ENCODE assay signal across 31 mouse cellular contexts in genomic region chr19:24548337-24548736, GRCm38 (mm10). TPM values are rescaled to one million over a fixed set of nuclear protein-coding genes. Genes with fewer than 3 reads are reported as not detected.
"Had no signal": no experiment of that assay in that cellular context is flagged by ENCODE, and none has a peak within 500 bp of the region (broad histone marks: within the 10 kb centered on the region; RNA-seq: fewer than 3 reads in every experiment).

No protein-coding gene starts in this region.

- H3K27me3 ChIP-seq: liver, embryonic 12.5 days; liver, embryonic 13.5 days; liver, embryonic 15.5 days; megakaryocyte, embryonic 14.5 days; midbrain, embryonic 12.5 days; midbrain, embryonic 13.5 days; midbrain, embryonic 15.5 days; neural tube, embryonic 12.5 days had no signal

- DNase-seq: left cerebral cortex, postnatal 4 days; liver; liver, embryonic 13.5 days; liver, postnatal 0 days; lung, adult 18-20 months; lung, adult 2 months; lung, embryonic 14.5 days; lung, postnatal 10 days; lung, postnatal 14 days; lung, postnatal 36 days; lung, postnatal 4 days had no signal

- H3K9ac ChIP-seq: limb, embryonic 12.5 days; limb, embryonic 13.5 days; limb, embryonic 15.5 days; liver, embryonic 12.5 days; liver, embryonic 13.5 days; liver, embryonic 14.5 days; liver, embryonic 15.5 days; liver, postnatal 0 days; lung, embryonic 14.5 days; lung, embryonic 15.5 days; midbrain, embryonic 12.5 days; midbrain, embryonic 13.5 days; midbrain, embryonic 15.5 days; neural tube, embryonic 12.5 days had no signal

- H3K36me3 ChIP-seq: limb, embryonic 10.5 days; limb, embryonic 12.5 days; limb, embryonic 13.5 days; limb, embryonic 15.5 days; lung, embryonic 15.5 days; midbrain, embryonic 12.5 days; midbrain, embryonic 13.5 days; midbrain, embryonic 15.5 days; neural tube, embryonic 12.5 days had no signal

- H3K27ac ChIP-seq: limb, embryonic 10.5 days; limb, embryonic 12.5 days; limb, embryonic 13.5 days; limb, embryonic 15.5 days; liver, embryonic 12.5 days; liver, embryonic 13.5 days; liver, embryonic 14.5 days; liver, embryonic 15.5 days; lung, embryonic 15.5 days; macrophage; midbrain, embryonic 10.5 days; midbrain, embryonic 12.5 days; midbrain, embryonic 13.5 days; midbrain, embryonic 15.5 days; neural tube, embryonic 12.5 days had no signal

- ATAC-seq: liver, embryonic 12.5 days; liver, postnatal 0 days; lung, postnatal 0 days; midbrain, embryonic 13.5 days; midbrain, embryonic 15.5 days; midbrain, embryonic 16.5 days had no signal

- H3K4me3 ChIP-seq: limb, embryonic 10.5 days; limb, embryonic 12.5 days; limb, embryonic 13.5 days; limb, embryonic 15.5 days; liver, embryonic 12.5 days; liver, embryonic 13.5 days; liver, embryonic 15.5 days; lung, embryonic 15.5 days; megakaryocyte, embryonic 14.5 days; midbrain, embryonic 10.5 days; midbrain, embryonic 12.5 days; midbrain, embryonic 13.5 days; midbrain, embryonic 15.5 days; myocyte; neural tube, embryonic 12.5 days had no signal

- H3K4me2 ChIP-seq: limb, embryonic 12.5 days; limb, embryonic 13.5 days; limb, embryonic 15.5 days; liver, embryonic 11.5 days; liver, embryonic 12.5 days; liver, embryonic 13.5 days; liver, embryonic 15.5 days; lung, embryonic 14.5 days; lung, embryonic 15.5 days; midbrain, embryonic 12.5 days; midbrain, embryonic 13.5 days; midbrain, embryonic 15.5 days; neural tube, embryonic 12.5 days had no signal

- H3K9me3 ChIP-seq: limb, embryonic 10.5 days; lung, embryonic 15.5 days; midbrain, embryonic 13.5 days; midbrain, embryonic 15.5 days had no signal

- H3K4me1 ChIP-seq: limb, embryonic 10.5 days; limb, embryonic 12.5 days; limb, embryonic 13.5 days; limb, embryonic 15.5 days; lung, embryonic 15.5 days; midbrain, embryonic 15.5 days; neural tube, embryonic 12.5 days had no signal

RNA-seq across cellular contexts. Expression of gene Pip5k1b, which starts 7.3 kb away (rescaled TPM):
- polyA plus RNA-seq: liver, adult 2 months had no signal
